Mouse (Mus musculus): ENCODE results near the gene Zcchc2. TPM values are rescaled to one million over a fixed set of nuclear protein-coding genes. Genes with fewer than 3 reads are reported as not detected.

Zcchc2 gene
- polyA plus RNA-seq (2014; fragmentation: Nextera tagmentation; extraction: Ambion mirVana), result 3.1 and 3.8 TPM in 2 replicates

- Histone ChIP-seq H3K27me3 (ENCODE audit: control insufficient read depth, insufficient read depth, low read length) (no peaks in the 10 kb centered on the region), H3K27ac (ENCODE audit: low read length) (peak within 1 kb of the TSS; percentile 94), H3K4me3 (ENCODE audit: low read depth, low read length) (peak within 1 kb of the TSS; percentile 82), H3K4me2 (replicated peaks; ENCODE audit: low read depth, low read length) (peak within 1 kb of the TSS; percentile 95), H3K9ac (replicated peaks; ENCODE audit: low read depth, low read length) (peak within 1 kb of the TSS; percentile 76), H3K9me3 (ENCODE audit: control insufficient read depth, low read depth, low read length) (no peaks in the 10 kb centered on the region), H3K4me1 (ENCODE audit: control insufficient read depth, insufficient read depth, low read length) (peaks cover 17% of the 10 kb centered on the region; the same call in 1 of the 2 replicates), H3K36me3 (ENCODE audit: control insufficient read depth, insufficient read depth, low read length) (no peaks in the 10 kb centered on the region)
- ATAC-seq (ENCODE audit: insufficient number of reproducible peaks, insufficient read depth, low FRiP score, low read depth), result peak; percentile 94
- WGBS, result 0% methylated on average over 41 of the region's 83 CpGs
Observed at GRCm38 (mm10) chr1:105990138-105990821, at the start of gene Zcchc2. TSS of gene Zcchc2 (plus strand) at chr1:105990406.

DNA sequence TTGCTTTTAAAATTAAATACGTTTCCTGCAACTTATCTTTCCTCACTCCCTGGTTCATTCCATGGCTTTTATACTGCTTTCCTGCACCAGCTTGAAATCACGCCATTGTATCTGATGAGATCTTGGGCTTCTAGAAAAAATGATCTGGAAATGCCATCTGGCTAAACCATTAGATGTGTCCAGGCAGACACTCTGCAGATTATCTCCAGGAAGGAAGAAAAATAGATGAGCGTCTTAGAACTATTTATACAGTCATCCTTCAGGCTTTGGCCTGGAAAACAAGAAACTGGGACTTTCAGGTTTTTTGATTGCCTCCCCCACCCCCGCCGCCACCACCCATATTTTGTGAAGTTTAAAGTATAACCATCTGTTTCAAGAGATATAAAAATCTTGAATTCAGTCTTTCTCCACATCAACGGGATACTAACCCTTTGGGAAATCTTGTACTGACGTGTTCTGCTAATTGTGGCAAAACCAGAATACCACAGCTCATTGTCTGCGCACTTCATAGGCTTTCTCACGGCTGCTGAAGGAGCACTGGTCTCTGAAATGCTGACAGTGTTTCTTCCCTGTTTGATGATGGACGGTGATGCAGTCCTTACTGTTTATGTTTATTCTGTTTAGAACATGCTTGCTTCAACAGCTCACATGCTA lies 45.2 kb upstream of the Zcchc2 start:
- no peak overlapping the region for H3K4me3 ChIP-seq (ENCODE audit: low read depth, low read length)
- H3K27ac ChIP-seq (ENCODE audit: low read length), result no peak overlapping the region
- WGBS, result 70% methylated on average over 10 of the region's 10 CpGs
- no peaks in the 10 kb centered on the region for H3K27me3 ChIP-seq (ENCODE audit: control insufficient read depth, insufficient read depth, low read length)
- no peaks in the 10 kb centered on the region for H3K4me1 ChIP-seq (ENCODE audit: control insufficient read depth, insufficient read depth, low read length)
- H3K36me3 ChIP-seq (ENCODE audit: control insufficient read depth, insufficient read depth, low read length), result no peaks in the 10 kb centered on the region
- no peak overlapping the region for H3K9ac ChIP-seq (replicated peaks; ENCODE audit: low read depth, low read length)
- H3K9me3 ChIP-seq (ENCODE audit: control insufficient read depth, low read depth, low read length), result no peaks in the 10 kb centered on the region
- no peak for ATAC-seq (ENCODE audit: insufficient number of reproducible peaks, insufficient read depth, low FRiP score, low read depth)
- H3K4me2 ChIP-seq (replicated peaks; ENCODE audit: low read depth, low read length), result no peak overlapping the region

DNA sequence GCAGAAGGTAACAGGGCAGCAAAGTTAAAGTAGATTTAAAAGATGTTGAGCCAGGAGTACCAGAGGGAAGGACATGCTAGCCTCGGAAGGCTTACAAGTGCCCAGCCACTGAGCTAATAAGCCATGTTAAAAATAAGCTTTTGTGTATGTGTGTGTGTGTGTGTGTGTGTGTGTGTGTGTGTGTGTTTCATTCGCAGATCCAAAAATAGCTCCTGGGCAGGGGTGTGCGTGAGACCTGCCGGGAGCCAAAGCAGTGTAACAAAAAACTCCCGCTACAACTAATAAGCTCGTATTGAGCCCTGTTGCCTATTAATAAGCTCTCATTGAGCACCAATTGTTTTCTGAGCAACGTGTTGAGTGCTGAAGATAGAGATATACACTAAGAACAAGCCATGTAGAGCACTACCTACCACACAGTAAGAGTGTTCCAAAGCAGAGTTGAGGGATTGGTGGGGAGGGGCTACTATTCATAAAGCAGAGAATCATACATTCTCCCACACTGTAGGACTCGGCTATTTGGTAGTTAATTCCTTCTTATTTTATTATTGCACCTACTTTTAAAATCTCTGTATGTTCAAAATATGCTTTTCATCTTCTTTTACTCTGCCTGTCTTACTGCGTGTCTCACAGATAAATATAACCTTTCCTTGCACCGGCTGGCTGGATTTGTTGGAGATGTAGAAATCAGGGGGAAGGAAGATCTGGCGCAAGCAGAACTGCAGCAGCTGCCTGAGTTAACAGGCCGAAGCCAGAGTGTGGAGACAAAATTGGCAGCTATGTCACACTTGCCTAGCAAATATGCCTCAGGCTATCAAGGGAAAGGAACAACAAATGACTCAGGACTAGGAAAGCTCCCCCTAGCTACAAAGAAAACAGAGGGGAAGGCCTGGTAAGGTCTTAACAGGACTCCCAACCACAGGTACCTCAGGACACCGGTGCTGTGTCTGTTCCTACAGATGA lies 43.3 kb upstream of the Zcchc2 start:
- Histone ChIP-seq H3K27me3 (ENCODE audit: control insufficient read depth, insufficient read depth, low read length) (no peaks in the 10 kb centered on the region), H3K4me2 (replicated peaks; ENCODE audit: low read depth, low read length) (no peak overlapping the region), H3K36me3 (ENCODE audit: control insufficient read depth, insufficient read depth, low read length) (no peaks in the 10 kb centered on the region), H3K27ac (ENCODE audit: low read length) (no peak overlapping the region), H3K4me1 (ENCODE audit: control insufficient read depth, insufficient read depth, low read length) (no peaks in the 10 kb centered on the region), H3K4me3 (ENCODE audit: low read depth, low read length) (no peak overlapping the region), H3K9ac (replicated peaks; ENCODE audit: low read depth, low read length) (no peak overlapping the region), H3K9me3 (ENCODE audit: control insufficient read depth, low read depth, low read length) (no peaks in the 10 kb centered on the region)
- WGBS, result 68% methylated on average over 13 of the region's 13 CpGs
- no peak for ATAC-seq (ENCODE audit: insufficient number of reproducible peaks, insufficient read depth, low FRiP score, low read depth)

DNA sequence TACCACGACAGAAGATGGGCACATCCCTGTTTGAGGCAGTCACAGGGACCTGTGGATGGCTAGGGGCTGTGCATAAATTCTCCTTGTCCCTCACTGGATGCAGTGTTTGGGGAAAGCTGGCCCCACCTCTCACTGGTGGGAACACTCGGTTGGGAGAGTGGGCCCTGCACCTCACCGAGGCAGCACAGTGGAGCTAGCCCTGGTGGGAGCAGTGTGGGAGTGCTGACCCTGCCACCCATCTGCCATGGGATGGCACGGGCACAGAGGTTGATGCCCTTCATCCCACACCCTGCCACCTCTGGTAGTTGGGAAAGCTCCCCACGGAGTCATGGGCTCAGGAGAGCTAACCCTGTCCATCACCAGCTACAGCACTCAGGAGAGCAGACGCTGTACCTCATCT lies 41.9 kb upstream of the Zcchc2 start:
- Histone ChIP-seq H3K4me3 (ENCODE audit: low read depth, low read length) (no peak overlapping the region), H3K4me1 (ENCODE audit: control insufficient read depth, insufficient read depth, low read length) (no peaks in the 10 kb centered on the region), H3K27ac (ENCODE audit: low read length) (no peak overlapping the region), H3K36me3 (ENCODE audit: control insufficient read depth, insufficient read depth, low read length) (no peaks in the 10 kb centered on the region), H3K9me3 (ENCODE audit: control insufficient read depth, low read depth, low read length) (no peaks in the 10 kb centered on the region), H3K27me3 (ENCODE audit: control insufficient read depth, insufficient read depth, low read length) (no peaks in the 10 kb centered on the region), H3K9ac (replicated peaks; ENCODE audit: low read depth, low read length) (no peak overlapping the region), H3K4me2 (replicated peaks; ENCODE audit: low read depth, low read length) (no peak overlapping the region)
- WGBS, result 78% methylated on average over 6 of the region's 6 CpGs
- ATAC-seq (ENCODE audit: insufficient number of reproducible peaks, insufficient read depth, low FRiP score, low read depth), result no peak; the same call in 1 of the 2 replicates

DNA sequence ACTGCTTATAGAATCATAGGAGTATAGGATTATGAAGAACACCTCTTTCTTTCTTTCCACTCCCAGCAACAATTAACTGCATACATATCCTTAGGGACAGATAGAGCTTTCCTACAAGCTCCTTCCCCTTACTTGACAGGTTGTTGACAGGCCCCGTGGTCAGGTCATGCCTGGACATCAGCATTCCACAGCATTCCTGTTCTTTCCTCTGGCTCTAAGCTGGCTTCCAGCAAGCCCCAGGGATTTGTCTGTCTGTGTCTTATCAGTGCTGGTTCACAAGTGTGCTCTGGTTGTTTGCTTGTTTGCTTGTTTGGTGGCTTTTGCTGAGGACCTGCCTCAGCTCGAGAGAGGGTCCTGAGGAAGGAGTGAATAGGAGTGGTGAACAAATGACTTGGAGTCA lies 36.6 kb upstream of the Zcchc2 start:
- H3K9me3 ChIP-seq (ENCODE audit: control insufficient read depth, low read depth, low read length), result no peaks in the 10 kb centered on the region
- no peak overlapping the region for H3K27ac ChIP-seq (ENCODE audit: low read length)
- H3K27me3 ChIP-seq (ENCODE audit: control insufficient read depth, insufficient read depth, low read length), result no peaks in the 10 kb centered on the region
- H3K4me3 ChIP-seq (ENCODE audit: low read depth, low read length), result no peak overlapping the region
- 60% methylated on average over 2 of the region's 2 CpGs for WGBS
- no peak overlapping the region for H3K9ac ChIP-seq (replicated peaks; ENCODE audit: low read depth, low read length)
- no peaks in the 10 kb centered on the region for H3K4me1 ChIP-seq (ENCODE audit: control insufficient read depth, insufficient read depth, low read length)
- no peak for ATAC-seq (ENCODE audit: insufficient number of reproducible peaks, insufficient read depth, low FRiP score, low read depth)
- H3K36me3 ChIP-seq (ENCODE audit: control insufficient read depth, insufficient read depth, low read length), result no peaks in the 10 kb centered on the region
- H3K4me2 ChIP-seq (replicated peaks; ENCODE audit: low read depth, low read length), result no peak overlapping the region

GRCm38 (mm10) chr1:105954047-105954446 lies 36.2 kb upstream of the Zcchc2 start:
- no peak overlapping the region for H3K4me3 ChIP-seq (ENCODE audit: low read depth, low read length)
- no peak overlapping the region for H3K9ac ChIP-seq (replicated peaks; ENCODE audit: low read depth, low read length)
- no peaks in the 10 kb centered on the region for H3K36me3 ChIP-seq (ENCODE audit: control insufficient read depth, insufficient read depth, low read length)
- no peak for ATAC-seq (ENCODE audit: insufficient number of reproducible peaks, insufficient read depth, low FRiP score, low read depth)
- H3K4me1 ChIP-seq (ENCODE audit: control insufficient read depth, insufficient read depth, low read length), result no peaks in the 10 kb centered on the region
- no peak overlapping the region for H3K4me2 ChIP-seq (replicated peaks; ENCODE audit: low read depth, low read length)
- no peaks in the 10 kb centered on the region for H3K9me3 ChIP-seq (ENCODE audit: control insufficient read depth, low read depth, low read length)
- no peaks in the 10 kb centered on the region for H3K27me3 ChIP-seq (ENCODE audit: control insufficient read depth, insufficient read depth, low read length)
- no peak overlapping the region for H3K27ac ChIP-seq (ENCODE audit: low read length)

GRCm38 (mm10) chr1:105956057-105956456 lies 34.1 kb upstream of the Zcchc2 start:
- H3K4me3 ChIP-seq (ENCODE audit: low read depth, low read length), result no peak overlapping the region
- H3K36me3 ChIP-seq (ENCODE audit: control insufficient read depth, insufficient read depth, low read length), result no peaks in the 10 kb centered on the region
- no peak overlapping the region for H3K4me2 ChIP-seq (replicated peaks; ENCODE audit: low read depth, low read length)
- H3K27ac ChIP-seq (ENCODE audit: low read length), result no peak overlapping the region
- 87% methylated on average over 5 of the region's 5 CpGs for WGBS
- no peak for ATAC-seq (ENCODE audit: insufficient number of reproducible peaks, insufficient read depth, low FRiP score, low read depth)
- H3K27me3 ChIP-seq (ENCODE audit: control insufficient read depth, insufficient read depth, low read length), result no peaks in the 10 kb centered on the region
- H3K4me1 ChIP-seq (ENCODE audit: control insufficient read depth, insufficient read depth, low read length), result no peaks in the 10 kb centered on the region
- H3K9me3 ChIP-seq (ENCODE audit: control insufficient read depth, low read depth, low read length), result no peaks in the 10 kb centered on the region
- no peak overlapping the region for H3K9ac ChIP-seq (replicated peaks; ENCODE audit: low read depth, low read length)

- Histone ChIP-seq H3K4me3 (ENCODE audit: low read depth, low read length) (no peak overlapping the region), H3K27ac (ENCODE audit: low read length) (no peak overlapping the region), H3K27me3 (ENCODE audit: control insufficient read depth, insufficient read depth, low read length) (no peaks in the 10 kb centered on the region), H3K4me1 (ENCODE audit: control insufficient read depth, insufficient read depth, low read length) (no peaks in the 10 kb centered on the region), H3K9ac (replicated peaks; ENCODE audit: low read depth, low read length) (no peak overlapping the region), H3K9me3 (ENCODE audit: control insufficient read depth, low read depth, low read length) (no peaks in the 10 kb centered on the region), H3K36me3 (ENCODE audit: control insufficient read depth, insufficient read depth, low read length) (no peaks in the 10 kb centered on the region), H3K4me2 (replicated peaks; ENCODE audit: low read depth, low read length) (no peak overlapping the region)
- WGBS, result 67% methylated on average over 4 of the region's 4 CpGs
- no peak for ATAC-seq (ENCODE audit: insufficient number of reproducible peaks, insufficient read depth, low FRiP score, low read depth)
Observed at GRCm38 (mm10) chr1:105961472-105961871, 28.7 kb upstream of the Zcchc2 start.
